Mouse (Mus musculus): ENCODE data around the gene Plxna4.

The Plxna4 gene

GRCm38 (mm10) chr6:32331281-32331680, 256.7 kb downstream of the Plxna4 start:
- DNase-seq, result no peak

GRCm38 (mm10) chr6:32330034-32330795, 257.8 kb downstream of the Plxna4 start:
- no peak for DNase-seq

GRCm38 (mm10) chr6:32328028-32328427, 260.0 kb downstream of the Plxna4 start:
- peak; percentile 51 to 54 for DNase-seq

- DNase-seq, result no peak
These were observed 260.8 kb downstream of the Plxna4 start for GRCm38 (mm10) chr6:32327173-32327572.

DNA sequence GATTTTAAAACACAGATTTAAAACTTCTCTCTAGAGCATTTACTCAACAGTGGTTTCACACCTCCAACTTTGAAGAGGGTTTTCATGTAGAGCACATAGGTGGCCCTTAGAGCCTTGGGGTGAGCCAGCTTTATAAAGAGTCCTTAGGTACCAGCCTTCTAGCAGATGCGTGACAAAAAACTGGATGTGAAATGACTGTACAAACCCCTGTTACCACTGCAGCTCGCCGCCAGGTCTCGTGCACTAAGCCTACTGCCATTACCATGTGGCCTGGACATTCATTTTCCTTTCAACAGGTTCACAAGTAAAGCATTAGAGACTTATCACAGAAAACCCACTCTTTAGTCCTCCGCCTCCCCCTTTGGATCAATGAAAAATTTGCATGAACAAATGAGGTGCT, 261.6 kb downstream of the Plxna4 start:
- no peak for DNase-seq

DNA sequence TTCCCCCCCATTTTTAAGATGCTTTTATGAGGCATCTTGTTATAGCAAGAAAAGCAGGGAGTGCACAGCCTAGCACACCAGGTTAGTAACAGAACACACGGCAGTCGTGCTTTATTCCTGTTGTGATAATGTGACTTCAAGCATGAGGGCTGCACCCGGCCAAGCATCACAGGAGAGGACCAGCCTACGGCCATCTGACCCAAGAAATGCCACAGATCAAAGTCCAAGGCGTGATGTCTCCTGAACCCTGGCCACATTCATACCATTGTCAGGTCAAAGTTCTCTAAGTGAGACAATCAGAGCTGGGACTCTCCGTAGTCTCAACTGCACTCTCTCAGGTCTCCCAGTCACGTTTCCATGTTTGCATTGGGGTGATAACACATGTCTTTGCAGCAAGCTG, 262.1 kb downstream of the Plxna4 start:
- DNase-seq, result no peak

GRCm38 (mm10) chr6:32321187-32321586, 266.8 kb downstream of the Plxna4 start:
- no peak for DNase-seq

DNA sequence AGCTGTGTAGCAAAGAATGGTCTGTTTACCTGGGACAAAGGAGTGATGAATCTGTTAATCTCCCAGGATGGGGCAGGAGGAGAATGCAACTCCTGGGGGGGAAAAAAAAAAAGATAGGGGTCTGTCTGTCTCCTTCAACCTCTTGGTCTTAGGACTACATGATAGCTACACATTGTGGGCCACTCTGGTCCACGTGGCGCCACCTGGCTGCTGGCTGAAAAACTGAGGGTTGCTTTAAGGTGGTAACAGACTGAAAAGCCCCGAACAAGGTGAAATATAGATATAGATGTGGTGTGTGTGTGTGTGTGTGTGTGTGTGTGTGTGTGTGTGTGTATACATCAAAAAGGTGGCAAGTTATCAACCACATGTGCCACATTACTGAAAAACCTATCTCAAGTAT, 267.7 kb downstream of the Plxna4 start:
- DNase-seq, result peak; percentile 6 to 8

DNA sequence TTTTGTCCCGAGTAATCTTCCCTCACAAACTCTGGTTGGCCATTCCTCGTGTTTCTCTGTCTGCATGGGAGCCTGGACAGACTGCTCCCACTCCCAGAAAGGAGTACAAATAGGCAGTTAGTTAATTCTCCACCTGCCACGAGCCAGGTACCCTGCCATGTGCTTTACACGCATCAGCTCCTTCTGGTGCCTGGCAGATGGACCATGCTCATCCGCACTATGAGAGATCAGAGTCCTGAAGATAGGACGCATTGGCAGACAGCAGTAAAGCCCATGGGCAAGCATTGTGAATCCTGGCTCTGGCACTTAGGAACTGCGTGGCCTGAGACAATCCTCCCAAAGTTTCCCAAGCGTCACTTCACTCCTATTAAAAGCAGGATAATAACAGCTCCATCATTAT, 270.5 kb downstream of the Plxna4 start:
- no peak for DNase-seq

DNA sequence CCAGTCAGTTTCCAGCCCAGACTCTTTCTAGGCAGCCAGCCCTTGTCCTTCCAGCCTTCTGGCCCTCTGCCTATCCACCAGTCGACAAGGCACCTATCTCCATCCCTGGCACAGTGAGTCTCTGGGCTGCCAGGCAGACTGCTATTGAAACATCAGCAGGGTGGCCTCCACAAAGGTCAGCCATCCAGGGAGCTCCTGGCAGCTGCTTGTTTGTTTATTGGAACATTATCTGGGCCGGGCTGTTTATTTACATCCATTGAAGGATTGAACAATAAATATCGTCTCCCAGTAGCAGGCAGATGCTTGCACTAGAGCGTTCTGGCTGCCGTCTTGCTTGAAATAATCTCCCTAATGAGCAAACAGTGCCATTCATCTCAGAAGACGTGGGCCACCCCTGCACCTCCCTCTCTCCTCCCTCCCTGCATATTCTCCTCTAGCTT, 273.0 kb downstream of the Plxna4 start:
- no peak for DNase-seq

DNA sequence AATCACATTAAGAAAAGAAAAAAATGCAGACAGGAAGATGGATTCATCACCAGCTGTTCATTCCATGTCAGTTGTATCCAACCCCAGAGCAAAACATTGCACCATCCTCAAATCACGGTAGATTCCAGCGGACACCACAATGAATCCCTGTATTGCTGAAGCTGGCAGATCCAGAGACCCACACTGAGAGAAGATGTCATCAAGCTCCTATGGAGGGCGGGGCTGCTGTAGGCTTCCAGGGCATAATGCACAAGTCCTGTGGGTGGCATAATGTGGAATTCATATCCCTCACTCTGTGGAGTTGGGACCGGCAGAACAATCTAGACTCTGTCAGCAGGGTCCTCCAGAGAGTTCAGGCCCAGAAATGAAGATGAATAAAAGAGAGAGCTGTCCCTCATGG, 278.8 kb downstream of the Plxna4 start:
- DNase-seq, result no peak

DNA sequence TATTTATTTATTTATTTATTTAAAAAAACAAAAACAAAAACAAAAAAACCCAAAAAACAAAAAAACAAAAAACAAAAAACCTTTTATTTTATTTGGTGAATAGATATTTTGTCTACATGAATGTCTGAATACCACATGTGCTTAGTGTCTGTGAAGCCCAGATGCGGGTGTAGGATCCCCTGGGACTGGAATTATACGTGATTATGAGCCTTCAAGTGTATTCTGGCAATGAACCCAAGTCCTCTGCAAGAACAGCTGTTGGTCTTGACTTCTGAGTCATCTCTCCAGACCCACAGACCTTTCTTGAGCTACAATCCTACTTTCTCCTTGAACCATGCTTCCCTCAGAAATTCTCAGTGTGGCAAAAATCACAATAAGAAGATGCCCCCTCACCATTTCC, 287.4 kb downstream of the Plxna4 start:
- no peak for DNase-seq

DNA sequence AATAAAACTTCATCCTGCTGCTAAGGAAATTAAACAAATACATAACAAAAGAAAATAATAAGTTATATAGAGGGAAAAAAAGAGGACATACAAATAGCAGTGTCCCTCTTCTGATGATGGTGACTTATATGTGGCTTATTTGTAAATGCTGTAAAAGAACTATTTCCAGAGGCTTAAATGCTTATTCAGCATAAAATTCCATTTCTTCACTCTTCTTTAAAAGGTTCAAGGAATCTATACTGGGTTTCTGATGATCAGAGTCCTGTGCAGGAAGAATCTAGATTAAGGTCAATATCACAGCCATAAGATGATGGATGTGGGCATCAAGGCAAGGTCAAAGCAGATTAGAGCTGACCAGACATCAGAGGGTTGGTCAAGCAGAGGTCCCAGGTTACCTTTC, 306.5 kb downstream of the Plxna4 start:
- no peak for DNase-seq

DNA sequence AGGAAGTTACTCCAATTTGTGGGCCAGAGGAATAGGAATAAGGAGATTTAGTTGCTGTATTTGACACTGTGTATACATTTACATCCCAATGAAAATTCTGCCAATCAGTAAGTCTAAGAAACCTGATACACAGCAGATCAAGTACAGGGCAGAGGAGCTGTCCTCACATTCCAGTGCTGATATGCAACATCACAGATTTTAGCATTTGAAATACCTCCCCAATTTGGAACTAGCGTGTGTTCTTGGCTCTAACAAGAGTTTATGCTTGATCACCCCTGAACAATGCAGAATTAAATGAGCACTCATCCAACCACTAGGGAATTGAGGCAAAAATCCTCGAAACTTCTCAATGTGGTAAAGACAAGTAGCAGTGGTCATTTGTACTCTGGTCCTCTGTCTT, 307.3 kb downstream of the Plxna4 start:
- DNase-seq, result no peak

- no peak for DNase-seq
These were observed 316.5 kb downstream of the Plxna4 start for GRCm38 (mm10) chr6:32271463-32271862.

- DNase-seq, result no peak
These were observed 321.9 kb downstream of the Plxna4 start for GRCm38 (mm10) chr6:32266085-32266484.

GRCm38 (mm10) chr6:32261339-32261738, 326.7 kb downstream of the Plxna4 start:
- DNase-seq, result no peak

DNA sequence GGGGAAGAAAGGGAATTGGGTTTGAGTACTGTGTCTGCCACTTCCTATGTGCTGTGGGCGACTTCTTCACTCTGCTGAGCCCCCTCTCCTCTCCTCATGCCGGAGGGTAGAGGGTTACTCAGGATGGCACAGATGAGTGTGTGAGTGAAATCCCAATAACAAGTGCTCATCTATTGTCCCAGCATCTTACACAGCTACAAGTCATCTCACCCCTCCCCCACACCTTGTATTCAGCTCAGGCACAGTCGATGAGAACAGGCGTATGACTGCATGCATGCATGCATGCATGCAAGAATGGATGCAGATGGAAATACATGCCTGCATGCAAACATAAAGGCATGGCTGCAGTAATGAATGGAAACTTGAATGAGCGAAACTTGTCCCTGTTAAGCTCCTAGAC, 327.7 kb downstream of the Plxna4 start:
- DNase-seq, result no peak

DNA sequence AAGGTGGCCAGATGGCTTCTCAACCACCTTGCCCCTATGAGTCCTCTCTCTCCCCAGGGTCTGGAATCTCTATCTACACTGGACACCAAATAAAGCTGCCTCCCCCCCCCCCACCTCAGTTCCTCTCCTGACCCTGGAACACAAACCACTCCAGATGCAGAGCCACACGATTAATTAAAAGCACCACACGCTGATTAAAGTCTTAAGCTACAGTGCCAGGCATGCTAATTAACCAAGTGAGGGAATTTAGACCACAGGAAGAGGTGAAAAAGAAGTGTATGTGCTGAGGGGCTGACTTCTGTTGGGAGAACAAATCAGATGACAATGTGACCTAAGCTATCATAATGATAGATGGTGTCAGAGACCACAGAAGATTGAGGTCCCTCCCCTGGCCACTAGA, 332.8 kb downstream of the Plxna4 start:
- DNase-seq, result no peak

DNA sequence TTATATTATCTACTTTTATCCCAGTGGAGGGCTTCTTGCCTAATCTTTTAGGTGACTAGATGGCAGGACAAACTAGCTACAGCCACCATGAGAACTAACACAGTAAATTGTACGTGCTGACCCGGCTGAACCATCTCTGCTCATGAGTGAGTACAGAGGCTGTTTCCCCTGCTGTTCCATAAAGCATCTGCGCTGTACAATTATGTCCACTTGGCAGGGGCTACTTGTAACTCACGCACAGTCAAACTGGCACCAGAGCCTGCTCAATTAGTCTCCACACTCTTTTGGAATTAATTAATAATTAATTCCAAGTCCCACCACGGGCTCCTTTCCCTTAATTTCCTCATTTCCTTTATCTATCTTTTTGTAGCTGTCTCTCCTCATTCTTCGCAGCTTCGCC, 335.8 kb downstream of the Plxna4 start:
- no peak for DNase-seq

GRCm38 (mm10) chr6:32251674-32252073, 336.3 kb downstream of the Plxna4 start:
- no peak for DNase-seq

DNA sequence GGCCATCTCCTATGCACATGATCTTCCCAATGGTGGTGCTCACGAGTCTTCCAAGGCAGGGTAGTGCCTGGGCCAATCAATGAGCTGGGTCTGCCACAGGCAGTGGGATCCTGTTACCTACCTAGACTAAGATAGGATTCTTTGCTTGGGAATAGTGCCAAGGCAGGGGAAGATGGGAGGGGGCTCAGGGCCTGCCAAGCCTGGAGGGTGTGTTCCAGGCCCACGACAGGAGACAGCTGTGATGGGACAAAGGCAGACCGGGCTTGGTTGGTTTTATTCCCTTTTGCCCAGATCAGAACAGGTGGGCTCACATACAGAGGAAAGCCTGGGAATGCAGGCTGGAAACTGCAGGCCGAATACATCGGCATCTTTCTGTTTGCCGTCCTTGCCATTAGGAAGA, 342.0 kb downstream of the Plxna4 start:
- no peak for DNase-seq

- DNase-seq, result no peak
These were observed 345.0 kb downstream of the Plxna4 start for GRCm38 (mm10) chr6:32243040-32243439.

DNA sequence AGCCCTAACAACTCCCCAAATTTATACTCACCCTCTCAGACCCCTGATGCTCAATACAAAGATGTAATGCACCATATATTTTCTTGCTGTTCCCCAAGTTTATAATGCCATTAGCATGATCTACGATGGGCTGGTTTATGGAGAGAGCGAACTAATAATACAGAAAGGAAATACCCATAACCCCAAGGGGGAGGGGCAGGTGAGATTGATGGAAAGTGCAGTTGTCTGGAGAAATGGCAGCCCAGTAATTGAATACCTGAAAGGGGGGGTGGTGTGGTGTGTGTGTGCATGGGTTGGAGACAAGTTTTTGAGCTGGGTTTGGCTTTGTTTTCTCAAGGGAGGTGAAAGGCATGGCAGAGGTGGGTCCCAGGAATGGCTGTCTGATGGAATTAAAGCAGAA, 356.6 kb downstream of the Plxna4 start:
- DNase-seq, result no peak

GRCm38 (mm10) chr6:32226636-32227035, 361.4 kb downstream of the Plxna4 start:
- no peak for DNase-seq
